ENCODE assay signal across 8 mouse cellular contexts in the genomic region with DNA sequence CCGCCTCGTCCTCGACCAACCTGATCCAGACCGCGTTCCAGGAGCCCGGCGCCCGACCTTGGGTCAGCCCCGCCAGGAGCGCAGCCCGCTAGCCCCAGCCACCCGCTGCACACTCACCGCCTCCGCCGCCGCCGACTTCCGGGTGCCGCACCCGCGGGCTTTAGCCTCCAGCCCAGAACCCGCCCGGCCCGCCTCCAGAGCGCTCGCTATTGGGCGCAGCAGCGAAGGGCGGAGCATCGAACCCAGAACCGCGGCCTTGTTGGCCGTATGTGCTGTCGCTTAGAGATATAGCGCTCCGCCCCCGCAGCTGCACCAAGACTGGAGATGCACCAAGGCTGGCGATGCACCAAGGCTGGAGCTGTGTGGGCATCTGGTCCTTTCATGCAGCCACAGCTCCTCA. TPM values are rescaled to one million over a fixed set of nuclear protein-coding genes. Genes with fewer than 3 reads are reported as not detected.
DNase-seq lines count a peak whose midpoint lies in the region; ATAC-seq and TF ChIP-seq lines count a peak whose summit lies in the region.

No protein-coding gene starts in this region.

- no peaks in the 10 kb centered on the region for H3K36me3 ChIP-seq in hindbrain, embryonic 10.5 days
- no peaks in the 10 kb centered on the region for H3K36me3 ChIP-seq in lung, postnatal 0 days (ENCODE audit: insufficient read depth, low read length)

- TF ChIP-seq EP300 in lung, postnatal 0 days (IDR thresholded peaks at IDR 0.05), result no peak

- H3K4me1 ChIP-seq in hindbrain, embryonic 10.5 days (replicated peaks), result peaks cover 57% of the 10 kb centered on the region
- H3K4me1 ChIP-seq in lung, postnatal 0 days (ENCODE audit: insufficient read depth, low read depth, low read length), result peaks cover 15% of the 10 kb centered on the region; the same call in 1 of the 2 replicates

- WGBS in hindbrain, embryonic 10.5 days, result under 1% methylated on average over 38 of the region's 38 CpGs
- WGBS in lung, postnatal 0 days, result under 1% methylated on average over 38 of the region's 38 CpGs

- no peaks in the 10 kb centered on the region for H3K9me3 ChIP-seq in hindbrain, embryonic 10.5 days
- no peaks in the 10 kb centered on the region for H3K9me3 ChIP-seq in lung, postnatal 0 days (ENCODE audit: low read length)

- H3K4me3 ChIP-seq in hindbrain, embryonic 10.5 days, result peak overlapping the region; percentile 70
- H3K4me3 ChIP-seq in lung, postnatal 0 days (ENCODE audit: low read depth, low read length), result peak overlapping the region; percentile 63

- peak overlapping the region; percentile 51 for H3K9ac ChIP-seq in lung, postnatal 0 days (replicated peaks; ENCODE audit: low read depth)

- ATAC-seq in lung, postnatal 0 days, result peak; percentile 90

- DNase-seq in MEL-GATA-1-ER (ENCODE audit: extremely low read depth, low read depth), result peak; percentile 89
- DNase-seq in cerebellum, adult 8-10 months, result peak; percentile 95
- peak; percentile 94 for DNase-seq in forelimb bud, embryonic 11.5 days (ENCODE audit: low read depth, low spot score)
- DNase-seq in hindbrain, embryonic 10.5 days (ENCODE audit: low spot score), result peak; percentile 97
- peak; percentile 99 for DNase-seq in layer of hippocampus, adult 9-11 months
- DNase-seq in lung, postnatal 0 days (ENCODE audit: low spot score), result peak; percentile 97
- DNase-seq in ovary, postnatal 14 days (ENCODE audit: low spot score), result peak; percentile 95
- peak; percentile 99 for DNase-seq in thymus, postnatal 14 days

- no peak for TF ChIP-seq CTCF in lung, postnatal 0 days (IDR thresholded peaks at IDR 0.05)

- H3K27ac ChIP-seq in hindbrain, embryonic 10.5 days, result peak overlapping the region; percentile 83
- peak overlapping the region; percentile 47; the same call in 1 of the 2 replicates for H3K27ac ChIP-seq in lung, postnatal 0 days (ENCODE audit: low read length)

- H3K4me2 ChIP-seq in lung, postnatal 0 days (replicated peaks; ENCODE audit: low read depth, low read length), result peak overlapping the region; percentile 76

- peaks cover 27% of the 10 kb centered on the region for H3K27me3 ChIP-seq in hindbrain, embryonic 10.5 days (ENCODE audit: insufficient read depth, poor library complexity, severe bottlenecking)
- H3K27me3 ChIP-seq in lung, postnatal 0 days (replicated peaks; ENCODE audit: insufficient read depth, low read length), result no peaks in the 10 kb centered on the region

RNA-seq across cellular contexts. Expression of a gene that starts 4.1 kb away (rescaled TPM):
- 45.5 and 52.8 TPM in 2 replicates for polyA plus RNA-seq in hindbrain, embryonic 10.5 days (2016; fragmentation: Nextera tagmentation; extraction: Ambion mirVana)
- polyA plus RNA-seq in lung, postnatal 0 days (2015; fragmentation: Nextera tagmentation; extraction: Ambion mirVana), result 23.7 and 25.2 TPM in 2 replicates

RNA-seq across cellular contexts. Expression of a gene that starts 4.2 kb away (rescaled TPM):
- 99.5 and 115 TPM in 2 replicates for polyA plus RNA-seq in hindbrain, embryonic 10.5 days (2016; fragmentation: Nextera tagmentation; extraction: Ambion mirVana)
- 14.6 and 18.5 TPM in 2 replicates for polyA plus RNA-seq in lung, postnatal 0 days (2015; fragmentation: Nextera tagmentation; extraction: Ambion mirVana)

RNA-seq across cellular contexts. Expression of a gene that starts 54.7 kb away (rescaled TPM):
- polyA plus RNA-seq in hindbrain, embryonic 10.5 days (2016; fragmentation: Nextera tagmentation; extraction: Ambion mirVana), result 37.4 and 45.4 TPM in 2 replicates
- 13.3 and 14.4 TPM in 2 replicates for polyA plus RNA-seq in lung, postnatal 0 days (2015; fragmentation: Nextera tagmentation; extraction: Ambion mirVana)

Comparison
In these comparisons a context has a peak if more than half of its experiments do, and no peak if none do; other contexts are left out.
1. Peak in every context shown above with its lines: DNase-seq, ATAC-seq, H3K4me3 ChIP-seq and H3K27ac ChIP-seq.